Mouse (Mus musculus) intestine, embryonic 14.5 days (tissue): ENCODE data around the gene Nup107. TPM values are rescaled to one million over a fixed set of nuclear protein-coding genes. Genes with fewer than 3 reads are reported as not detected.
"Not testable (repeated sequence)": the region's sequence is repeated elsewhere in the genome, so short reads cannot be mapped to it uniquely, and the experiment has no call there.

Experiments used
- ATAC-seq: fragments of 200-750 bp; cut with Nextera tagmentation; replicated peaks from 2 replicates; pipeline ENCODE4 v1.8.0; 2017; ENCODE audit warnings: low read depth, moderate number of reproducible peaks, moderate TSS enrichment, moderate library complexity; ENCODE audit not compliant: low FRiP score, low TSS enrichment
- DNase-seq: peaks from one replicate; pipeline ENCODE4 v3.0.0-alpha.2; 2018; ENCODE audit warnings: low spot score
- H3K27ac ChIP-seq: fragments of 300-500 bp; sonication (generic); 2 replicates; pipeline ENCODE4 v1.5.1; 2014; ENCODE audit warnings: low read depth, mild to moderate bottlenecking, control low read depth
- H3K27me3 ChIP-seq: fragments of 300-500 bp; sonication (generic); replicated peaks from 2 replicates; pipeline ENCODE4 v1.6.1; 2014; ENCODE audit warnings: low read length, control low read depth; ENCODE audit not compliant: control insufficient read depth, insufficient read depth
- H3K36me3 ChIP-seq: fragments of 300-500 bp; sonication (generic); 2 replicates; pipeline ENCODE4 v1.6.1; 2014; ENCODE audit warnings: low read length, control low read depth; ENCODE audit not compliant: control insufficient read depth, insufficient read depth
- H3K4me1 ChIP-seq: fragments of 300-500 bp; sonication (generic); replicated peaks from 2 replicates; pipeline ENCODE4 v1.6.1; 2014; ENCODE audit warnings: low read length, control low read depth, mixed read lengths; ENCODE audit not compliant: control insufficient read depth, insufficient read depth
- H3K4me2 ChIP-seq: fragments of 300-500 bp; sonication (generic); 2 replicates; pipeline ENCODE4 v1.6.1; 2014; ENCODE audit warnings: low read length
- H3K4me3 ChIP-seq: fragments of 300-500 bp; sonication (generic); 2 replicates; pipeline ENCODE4 v1.5.1; 2014; ENCODE audit warnings: low read depth, low read length, control low read depth, mixed read lengths
- H3K9ac ChIP-seq: fragments of 300-500 bp; sonication (generic); 2 replicates; pipeline ENCODE4 v1.6.1; 2014; ENCODE audit warnings: mild to moderate bottlenecking, low read length
- H3K9me3 ChIP-seq: fragments of 300-500 bp; sonication (generic); 2 replicates; pipeline ENCODE4 v1.6.1; 2016; ENCODE audit warnings: low read length, control low read depth; ENCODE audit not compliant: control insufficient read depth
- WGBS: fragments of 180-500 bp; shearing (Covaris S2); extraction: QIAGEN DNeasy Blood & Tissue Kit; methylation state at CpG from one replicate; pipeline ENCODE4 v1.1.7; 2014; 5-methylcytosine and 5-hydroxymethylcytosine counted together
- polyA plus RNA-seq: library from polyadenylated mRNA; unstranded; fragments of >200 nt; fragmentation: Nextera tagmentation; extraction: Ambion mirVana; gene quantifications from 2 replicates; pipeline ENCODE4 v1.2.1, GENCODE M21; 2014

Nup107 gene
- polyA plus RNA-seq, 1 experiment from 2014 or later: 60.8 TPM

DNA sequence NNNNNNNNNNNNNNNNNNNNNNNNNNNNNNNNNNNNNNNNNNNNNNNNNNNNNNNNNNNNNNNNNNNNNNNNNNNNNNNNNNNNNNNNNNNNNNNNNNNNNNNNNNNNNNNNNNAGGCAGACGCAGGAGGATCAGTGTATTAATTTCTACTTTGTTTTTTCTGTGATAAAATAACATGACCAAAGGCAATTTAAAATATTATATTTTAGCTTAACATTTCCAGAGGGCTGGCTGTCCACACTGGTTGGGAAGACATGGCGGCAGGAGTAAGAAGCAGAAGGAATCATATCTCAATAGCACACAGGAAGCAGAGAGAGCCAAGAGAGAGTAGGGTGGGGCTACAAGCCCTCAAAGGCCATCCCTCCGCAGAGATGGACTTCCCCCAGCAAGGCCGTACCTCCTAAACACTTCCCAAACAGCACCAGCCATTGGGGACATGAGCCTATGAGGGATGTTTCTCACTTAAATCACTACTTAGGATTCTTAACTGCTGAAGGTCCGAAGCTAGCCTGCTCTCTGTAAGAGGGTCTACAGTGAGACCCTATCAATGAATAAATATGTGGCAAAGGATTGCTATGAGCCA lies 68.3 kb downstream of the Nup107 start:
- 70% methylated on average over 5 of the region's 5 CpGs for WGBS
- ATAC-seq: no peak
- H3K9me3 ChIP-seq: no peaks in the 10 kb centered on the region
- no peaks in the 10 kb centered on the region for H3K36me3 ChIP-seq
- no peak overlapping the region for H3K4me3 ChIP-seq
- no peak overlapping the region for H3K27ac ChIP-seq
- H3K4me2 ChIP-seq: no peak overlapping the region
- DNase-seq: no peak
- H3K27me3 ChIP-seq: no peaks in the 10 kb centered on the region
- H3K9ac ChIP-seq: no peak overlapping the region
- no peaks in the 10 kb centered on the region; the same call in 1 of the 2 replicates for H3K4me1 ChIP-seq

DNA sequence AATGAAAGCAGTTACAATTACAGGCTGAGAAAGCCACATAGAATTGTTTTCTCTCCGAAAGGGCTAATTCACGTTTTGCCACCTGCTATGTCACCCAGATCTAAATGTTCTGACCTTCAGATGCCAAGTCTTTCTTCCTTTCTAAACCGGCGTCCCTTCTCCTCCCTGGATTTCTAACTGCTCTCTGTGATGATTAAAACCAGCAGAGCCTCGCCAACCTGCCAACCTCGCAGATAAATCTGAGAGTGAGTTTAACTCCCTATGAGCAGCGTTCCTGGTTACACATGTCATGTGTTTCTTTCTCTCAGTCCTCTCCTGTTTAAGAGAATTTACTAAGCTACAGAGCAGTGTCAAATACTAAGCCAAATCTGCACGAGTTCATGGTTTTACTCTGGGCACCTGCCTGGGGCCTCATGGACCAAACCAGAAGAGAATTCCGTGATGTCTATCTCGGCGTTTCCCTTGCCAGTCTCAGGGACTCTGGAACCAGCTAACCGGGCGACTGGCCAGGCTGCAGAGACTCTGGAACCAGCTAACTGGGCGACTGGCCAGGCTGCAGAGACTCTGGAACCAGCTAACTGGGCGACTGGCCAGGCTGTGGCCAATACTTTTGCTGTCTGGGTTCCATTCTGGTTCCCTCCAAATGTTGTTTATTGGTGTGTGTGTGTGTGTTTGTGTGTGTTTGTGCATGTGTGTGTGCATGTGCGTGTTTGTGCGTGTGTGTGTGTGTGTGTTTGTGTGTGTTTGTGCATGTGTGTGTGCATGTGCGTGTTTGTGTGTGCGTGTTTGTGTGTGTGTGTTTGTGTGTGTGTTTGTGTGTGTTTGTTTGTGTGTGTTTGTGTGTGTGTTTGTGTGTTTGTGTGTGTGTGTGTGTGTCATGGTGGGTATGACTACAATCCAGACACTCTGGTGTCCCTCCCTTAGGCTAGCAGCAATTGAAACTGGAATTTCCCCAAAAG lies 74.1 kb downstream of the Nup107 start:
- H3K4me1 ChIP-seq: peaks cover 7% of the 10 kb centered on the region
- no peaks in the 10 kb centered on the region for H3K9me3 ChIP-seq
- no peak overlapping the region for H3K4me2 ChIP-seq
- no peak for ATAC-seq
- H3K27ac ChIP-seq: no peak overlapping the region
- no peaks in the 10 kb centered on the region for H3K27me3 ChIP-seq
- H3K4me3 ChIP-seq: no peak overlapping the region
- H3K36me3 ChIP-seq: no peaks in the 10 kb centered on the region
- no peak overlapping the region for H3K9ac ChIP-seq
- DNase-seq: no peak
- 57% methylated on average over 19 of the region's 19 CpGs for WGBS

DNA sequence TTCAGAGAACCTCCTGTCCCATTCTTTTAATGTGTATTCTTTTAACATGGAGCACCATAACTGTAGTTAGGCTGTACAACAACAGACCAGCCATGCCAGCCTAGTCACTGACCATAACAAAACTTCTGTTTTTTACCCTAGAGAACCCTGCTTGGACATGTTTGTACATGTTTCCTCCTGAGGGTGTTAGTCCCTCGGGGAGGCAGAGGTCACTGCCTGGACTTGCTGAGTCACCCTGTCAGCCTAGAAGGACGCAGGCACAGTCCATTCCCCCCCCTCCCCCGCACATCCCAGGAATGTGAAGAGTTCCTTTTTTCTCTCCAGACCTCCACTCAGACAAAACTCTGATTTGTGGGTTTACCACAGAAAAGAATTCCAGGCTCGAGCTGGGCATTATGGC lies 74.9 kb downstream of the Nup107 start:
- H3K9ac ChIP-seq: no peak overlapping the region
- H3K36me3 ChIP-seq: no peaks in the 10 kb centered on the region
- peaks cover 7% of the 10 kb centered on the region for H3K4me1 ChIP-seq
- H3K4me3 ChIP-seq: no peak overlapping the region
- no peaks in the 10 kb centered on the region for H3K27me3 ChIP-seq
- no peaks in the 10 kb centered on the region for H3K9me3 ChIP-seq
- ATAC-seq (no peak), DNase-seq (no peak)
- H3K27ac ChIP-seq: no peak overlapping the region
- no peak overlapping the region for H3K4me2 ChIP-seq
- WGBS: 2% methylated on average over 4 of the region's 4 CpGs

DNA sequence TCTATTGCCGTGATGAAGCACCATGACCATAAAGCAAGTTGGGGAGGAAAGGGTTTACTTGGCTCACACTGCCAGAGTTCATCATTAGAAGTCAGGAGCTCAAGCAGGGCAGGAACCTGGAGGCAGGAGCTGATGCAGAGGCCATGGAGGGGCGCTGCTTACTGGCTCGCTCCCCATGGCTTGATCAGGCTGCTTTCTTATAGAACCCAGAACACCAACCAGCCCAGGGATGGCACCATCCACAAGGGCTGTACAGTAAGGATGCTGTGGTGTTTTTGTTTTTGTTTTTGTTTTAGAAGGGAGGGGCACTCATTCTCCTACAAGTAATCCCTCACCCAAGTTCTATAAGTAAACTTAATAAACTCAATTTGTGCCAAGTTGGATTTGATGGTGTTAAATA lies 75.8 kb downstream of the Nup107 start:
- no peak for DNase-seq
- H3K27ac ChIP-seq: no peak overlapping the region
- no peak overlapping the region for H3K4me2 ChIP-seq
- no peaks in the 10 kb centered on the region for H3K27me3 ChIP-seq
- H3K9ac ChIP-seq: no peak overlapping the region
- H3K4me3 ChIP-seq: no peak overlapping the region
- WGBS: 87% methylated on average over 3 of the region's 3 CpGs
- no peaks in the 10 kb centered on the region for H3K9me3 ChIP-seq
- H3K36me3 ChIP-seq: no peaks in the 10 kb centered on the region
- H3K4me1 ChIP-seq: peaks cover 7% of the 10 kb centered on the region
- ATAC-seq: no peak

DNA sequence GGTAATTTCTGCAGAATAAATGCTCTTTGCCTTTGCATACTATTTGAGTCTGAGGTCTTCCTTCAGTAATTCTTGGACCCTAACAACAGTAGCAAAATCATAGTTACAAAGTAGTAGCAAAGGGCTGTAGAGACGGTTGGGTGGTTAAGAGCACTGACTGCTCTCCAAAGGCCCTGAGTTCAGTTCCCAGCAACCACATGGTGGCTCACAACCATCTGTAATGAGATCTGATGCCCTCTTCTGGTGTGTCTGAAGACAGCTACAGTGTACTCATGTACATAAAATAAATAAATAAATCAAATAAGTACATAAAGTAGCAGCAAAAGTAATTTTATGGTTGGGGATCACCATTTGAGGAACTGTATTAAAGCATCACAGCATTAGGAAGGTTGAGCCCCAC lies 76.9 kb downstream of the Nup107 start:
- H3K27ac ChIP-seq, H3K9ac ChIP-seq, DNase-seq, H3K36me3 ChIP-seq, H3K9me3 ChIP-seq, H3K4me2 ChIP-seq, H3K27me3 ChIP-seq, H3K4me3 ChIP-seq, ATAC-seq: not testable (repeated sequence)
- WGBS: 90% methylated on average over 1 of the region's 1 CpGs
- peaks cover 10% of the 10 kb centered on the region for H3K4me1 ChIP-seq

DNA sequence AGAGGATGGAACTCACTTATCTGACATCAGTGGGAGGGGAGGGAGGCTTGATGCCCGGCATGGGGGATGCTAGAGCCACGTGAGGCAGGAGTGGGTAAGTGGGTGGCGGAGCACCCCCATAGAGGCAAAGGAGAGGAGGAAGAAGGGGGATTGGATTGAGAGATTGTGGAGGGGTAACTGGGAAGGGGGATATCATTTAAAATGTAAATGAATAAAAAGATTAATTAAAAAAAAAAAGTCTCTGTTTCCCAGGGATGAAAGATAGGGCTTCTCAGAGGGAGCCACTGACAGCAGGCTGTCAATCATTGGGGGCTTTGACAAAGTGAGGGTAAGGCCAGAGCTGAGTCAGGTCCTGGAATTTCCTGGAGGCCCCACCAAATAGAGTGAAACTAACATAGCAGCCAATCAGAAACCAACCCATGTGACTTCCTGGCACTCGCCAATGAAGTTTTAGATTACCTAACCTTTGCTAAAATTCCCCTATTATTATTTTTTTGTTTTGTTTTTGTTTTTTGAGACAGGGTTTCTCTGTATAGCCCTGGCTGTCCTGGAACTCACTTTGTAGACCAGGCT lies 77.5 kb downstream of the Nup107 start:
- H3K4me3 ChIP-seq: no peak overlapping the region
- H3K9me3 ChIP-seq: no peaks in the 10 kb centered on the region
- H3K9ac ChIP-seq: no peak overlapping the region
- no peak overlapping the region for H3K27ac ChIP-seq
- ATAC-seq (no peak), DNase-seq (no peak)
- WGBS: 73% methylated on average over 4 of the region's 4 CpGs
- no peak overlapping the region for H3K4me2 ChIP-seq
- peaks cover 10% of the 10 kb centered on the region for H3K4me1 ChIP-seq
- no peaks in the 10 kb centered on the region for H3K36me3 ChIP-seq
- H3K27me3 ChIP-seq: no peaks in the 10 kb centered on the region

DNA sequence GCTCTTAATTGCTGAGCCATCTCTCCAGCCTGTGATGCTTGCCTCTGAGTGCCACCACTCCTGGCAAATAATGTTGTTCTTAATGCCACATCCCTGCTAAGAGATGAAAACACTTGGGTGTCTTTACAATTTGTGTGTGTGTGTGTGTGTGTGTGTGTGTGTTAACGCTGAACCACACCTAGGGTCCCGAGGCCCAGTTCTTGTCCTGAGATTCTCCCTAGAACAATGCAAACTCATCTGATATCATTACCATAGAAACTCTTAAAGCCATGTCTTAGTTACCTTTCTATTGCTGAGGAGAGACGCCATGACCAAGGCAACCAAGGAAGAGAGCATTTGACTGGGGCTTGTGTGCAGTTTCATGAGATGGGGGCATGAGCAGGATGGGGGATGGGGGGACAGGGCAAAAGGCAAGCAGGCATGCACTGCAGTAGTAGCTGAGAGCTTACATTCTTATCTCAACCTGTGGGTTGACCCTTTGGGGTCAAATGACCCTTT lies 78.4 kb downstream of the Nup107 start:
- no peaks in the 10 kb centered on the region for H3K36me3 ChIP-seq
- peaks cover 15% of the 10 kb centered on the region for H3K4me1 ChIP-seq
- no peak overlapping the region for H3K27ac ChIP-seq
- ATAC-seq (no peak), DNase-seq (no peak)
- no peaks in the 10 kb centered on the region for H3K9me3 ChIP-seq
- H3K27me3 ChIP-seq: no peaks in the 10 kb centered on the region
- no peak overlapping the region for H3K4me2 ChIP-seq
- H3K9ac ChIP-seq: no peak overlapping the region
- no peak overlapping the region for H3K4me3 ChIP-seq
- 88% methylated on average over 3 of the region's 3 CpGs for WGBS

DNA sequence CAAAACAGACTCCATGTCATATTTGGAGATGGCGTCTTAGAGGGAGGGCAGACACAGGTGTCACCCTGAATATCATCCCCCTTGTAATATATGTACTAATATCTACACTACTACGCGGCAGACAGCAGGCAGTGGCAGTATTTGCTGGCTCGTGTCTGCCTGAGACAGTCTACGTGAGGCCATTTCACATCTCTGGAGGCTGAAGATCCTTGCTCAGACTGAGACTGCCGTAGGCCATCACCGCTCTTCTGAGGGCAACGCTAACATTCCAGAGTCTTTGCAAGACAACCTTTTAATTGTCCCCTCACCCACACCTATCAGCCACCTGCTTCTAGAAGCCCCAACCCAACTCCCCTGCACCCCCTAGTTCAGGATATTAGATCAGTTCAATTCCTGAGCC lies 79.0 kb downstream of the Nup107 start:
- Histone ChIP-seq H3K9ac (no peak overlapping the region), H3K36me3 (peaks cover 3% of the 10 kb centered on the region; the same call in 1 of the 2 replicates), H3K4me1 (peaks cover 20% of the 10 kb centered on the region), H3K4me3 (no peak overlapping the region), H3K4me2 (no peak overlapping the region), H3K27me3 (no peaks in the 10 kb centered on the region), H3K9me3 (no peaks in the 10 kb centered on the region), H3K27ac (no peak overlapping the region)
- no peak for DNase-seq
- WGBS: 92% methylated on average over 8 of the region's 8 CpGs
- no peak for ATAC-seq
